Comparison of ENCODE assay signal across 10 mouse cellular contexts in the genomic region with DNA sequence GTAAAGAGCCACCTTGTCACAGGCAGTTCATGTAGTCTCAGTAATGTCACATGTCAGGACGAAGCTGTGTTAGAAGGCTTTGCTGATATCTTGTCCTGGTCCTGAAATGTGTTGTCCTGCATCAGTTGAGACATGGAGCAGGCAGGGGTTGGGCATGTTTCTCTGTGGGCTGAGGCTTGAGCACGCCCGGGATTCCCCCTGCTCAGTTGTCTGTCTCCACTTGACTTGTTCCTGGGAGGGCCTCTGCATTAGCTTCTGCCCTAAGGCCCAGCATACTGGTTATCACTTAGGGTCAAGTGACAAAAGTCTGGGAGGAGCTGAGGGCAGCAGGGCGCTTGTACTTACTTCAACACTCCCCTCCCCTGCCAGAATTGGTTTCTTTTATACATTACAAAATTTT. TPM values are rescaled to one million over a fixed set of nuclear protein-coding genes. Genes with fewer than 3 reads are reported as not detected.
DNase-seq lines count a peak whose midpoint lies in the region; ATAC-seq lines count a peak whose summit lies in the region.
"Had no signal": no experiment of that assay in that cellular context is flagged by ENCODE, and none has a peak within 500 bp of the region (broad histone marks: within the 10 kb centered on the region; RNA-seq: fewer than 3 reads in every experiment).

No protein-coding gene starts in this region.

- peaks cover 41% of the 10 kb centered on the region for H3K36me3 ChIP-seq in heart, embryonic 12.5 days
- peaks cover 39% of the 10 kb centered on the region for H3K36me3 ChIP-seq in limb, embryonic 15.5 days

- H3K9me3 ChIP-seq in heart, embryonic 12.5 days (replicated peaks), result no peaks in the 10 kb centered on the region
- no peaks in the 10 kb centered on the region for H3K9me3 ChIP-seq in limb, embryonic 15.5 days
- H3K9me3 ChIP-seq: hindbrain, embryonic 13.5 days had no signal

- 9% methylated on average over 4 of the region's 4 CpGs for WGBS in heart, embryonic 12.5 days
- WGBS in limb, embryonic 15.5 days, result 74% methylated on average over 4 of the region's 4 CpGs

- no peaks in the 10 kb centered on the region for H3K27me3 ChIP-seq in heart, embryonic 12.5 days (replicated peaks)
- H3K27me3 ChIP-seq in limb, embryonic 15.5 days, result no peaks in the 10 kb centered on the region
- H3K27me3 ChIP-seq: hindbrain, embryonic 13.5 days had no signal

- H3K4me3 ChIP-seq in heart, embryonic 12.5 days, result no peak overlapping the region
- H3K4me3 ChIP-seq in limb, embryonic 15.5 days, result no peak overlapping the region
- H3K4me3 ChIP-seq: hindbrain, embryonic 13.5 days had no signal

- DNase-seq in heart, adult 9 months (ENCODE audit: low spot score in 2 of 2), result no peak
- DNase-seq in spleen, postnatal 36 days (ENCODE audit: low spot score in 2 of 2), result peak; percentile 50 to 54
- DNase-seq in spleen, postnatal 14 days (ENCODE audit: low spot score in 2 of 2), result no peak
- no peak for DNase-seq in cerebellum, adult 18-20 months
- no peak for DNase-seq in adrenal gland, postnatal 25 days
- DNase-seq: thymus, postnatal 14 days had no signal

- peak; percentile 43 for ATAC-seq in heart, embryonic 12.5 days (ENCODE audit: insufficient number of reproducible peaks, low FRiP score)
- no peak for ATAC-seq in limb, embryonic 15.5 days (ENCODE audit: insufficient number of reproducible peaks, low FRiP score, low TSS enrichment, low read depth)
- ATAC-seq in megakaryocyte progenitor cell, adult 5-6 weeks (replicated peaks; ENCODE audit: poor library complexity), result no peak

- peak overlapping the region; percentile 98 for H3K27ac ChIP-seq in heart, embryonic 12.5 days (ENCODE audit: poor library complexity, severe bottlenecking)
- peak overlapping the region; percentile 72 for H3K27ac ChIP-seq in limb, embryonic 15.5 days
- H3K27ac ChIP-seq: hindbrain, embryonic 13.5 days had no signal

- H3K4me2 ChIP-seq in heart, embryonic 12.5 days, result peak overlapping the region; percentile 43
- no peak overlapping the region for H3K4me2 ChIP-seq in limb, embryonic 15.5 days
- H3K4me2 ChIP-seq: hindbrain, embryonic 13.5 days had no signal

- H3K4me1 ChIP-seq in heart, embryonic 12.5 days (replicated peaks), result peaks cover 49% of the 10 kb centered on the region
- peaks cover 24% of the 10 kb centered on the region for H3K4me1 ChIP-seq in limb, embryonic 15.5 days

- 0 out of 2 replicates have a peak overlapping the region, but pooled peaks have one; percentile 21 for H3K9ac ChIP-seq in heart, embryonic 12.5 days
- no peak overlapping the region for H3K9ac ChIP-seq in limb, embryonic 15.5 days
- H3K9ac ChIP-seq: hindbrain, embryonic 13.5 days had no signal

RNA-seq across cellular contexts. Expression of gene Gpr107, which starts 13.4 kb away (rescaled TPM):
- 37.4 and 40.4 TPM in 2 replicates for polyA plus RNA-seq in heart, embryonic 12.5 days (2016; fragmentation: Nextera tagmentation; extraction: Ambion mirVana)
- polyA plus RNA-seq in limb, embryonic 15.5 days (2015; fragmentation: Nextera tagmentation; extraction: Ambion mirVana), result 41.9 and 42.3 TPM in 2 replicates
- total RNA-seq in adrenal gland, postnatal 25 days (2021), result 54.1 and 63.6 TPM in 2 replicates
- 9.9 and 12.1 TPM in 2 replicates for total RNA-seq in megakaryocyte progenitor cell, adult 5-6 weeks (2015)
- 13.6 and 15.2 TPM in 2 replicates for total RNA-seq in megakaryocyte progenitor cell, adult 5-6 weeks (2017)

RNA-seq across cellular contexts. Expression of gene Fnbp1, which starts 23.7 kb away (rescaled TPM):
- 21.4 and 23.8 TPM in 2 replicates for polyA plus RNA-seq in heart, embryonic 12.5 days (2016; fragmentation: Nextera tagmentation; extraction: Ambion mirVana)
- polyA plus RNA-seq in limb, embryonic 15.5 days (2015; fragmentation: Nextera tagmentation; extraction: Ambion mirVana), result 27.1 and 27.5 TPM in 2 replicates
- total RNA-seq in adrenal gland, postnatal 25 days (2021), result 50.9 and 66.0 TPM in 2 replicates
- total RNA-seq in megakaryocyte progenitor cell, adult 5-6 weeks (2015), result 30.7 and 44.8 TPM in 2 replicates
- total RNA-seq in megakaryocyte progenitor cell, adult 5-6 weeks (2017), result 20.9 and 44.7 TPM in 2 replicates

Comparison
In these comparisons a context has a peak if more than half of its experiments do, and no peak if none do; other contexts are left out.
1. DNase-seq: peak in spleen, postnatal 36 days (2 of 2); none in heart, adult 9 months (0 of 2), spleen, postnatal 14 days (0 of 2), cerebellum, adult 18-20 months (0 of 2) and adrenal gland, postnatal 25 days (single experiment).